ENCODE assay signal across 7 mouse cellular contexts in the genomic region with DNA sequence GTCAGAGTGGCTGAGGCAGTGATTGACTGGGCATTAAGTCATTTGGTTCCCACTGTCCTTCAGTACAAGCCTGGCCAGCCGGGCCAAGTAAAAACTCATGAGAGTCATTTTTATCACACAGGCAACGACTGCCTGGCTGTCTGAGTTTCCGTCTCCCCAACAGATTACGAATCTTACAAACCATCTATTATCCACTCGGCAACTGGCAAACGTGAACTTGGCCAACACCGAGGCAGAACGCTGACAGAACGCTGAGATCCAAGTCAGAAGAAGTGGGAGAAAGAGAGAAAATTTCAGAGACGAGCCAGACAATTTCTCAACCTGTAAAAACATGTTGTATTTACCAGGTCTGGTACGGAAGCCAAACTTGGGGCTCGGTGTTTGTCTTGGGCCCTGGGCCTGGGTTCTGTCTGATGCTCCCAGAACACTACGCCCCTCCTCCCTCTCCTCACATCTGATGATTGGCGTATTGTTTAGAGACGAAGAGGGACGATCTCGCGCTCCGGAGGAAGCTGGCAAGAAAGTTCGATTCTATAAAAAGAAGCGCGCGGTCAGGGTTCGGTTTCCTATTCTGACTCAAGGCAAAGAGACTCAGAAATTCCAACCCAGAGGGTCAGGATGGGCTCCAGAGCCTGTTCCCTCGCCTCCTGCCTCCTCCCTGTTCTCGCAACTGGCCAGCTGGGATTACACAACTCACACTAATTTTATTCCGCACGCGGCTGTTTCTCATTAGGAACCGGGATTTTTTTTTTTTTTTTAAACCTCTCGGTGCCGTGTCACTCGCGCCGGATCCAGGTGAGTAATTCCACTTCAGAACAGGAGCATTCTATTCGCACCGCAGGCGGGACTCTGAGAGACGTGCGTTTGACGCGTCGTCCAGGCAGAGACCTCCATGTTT. TPM values are rescaled to one million over a fixed set of nuclear protein-coding genes. Genes with fewer than 3 reads are reported as not detected.
DNase-seq lines count a peak whose midpoint lies in the region; TF ChIP-seq lines count a peak whose summit lies in the region.

No protein-coding gene starts in this region.

- no peak for TF ChIP-seq CTCF in left cerebral cortex, adult 2 months (IDR thresholded peaks at IDR 0.05)

- H3K27ac ChIP-seq in left cerebral cortex, adult 2 months: peak overlapping the region; percentile 87

- intact Hi-C loops in gastrocnemius, postnatal 14 days (cut with DNase I; ENCODE audit: low total_unique reads): no loop called here
- intact Hi-C loops in left cerebral cortex, adult 2 months (cut with DNase I): loop anchor here (2.0 to 5.0 kb wide), 2 partner anchors 91 to 182 kb away; no protein-coding TSS in a partner anchor

- peak; percentile 70 for DNase-seq in adrenal gland, adult 2 months
- peak; percentile 50 for DNase-seq in embryo, embryonic 10 days (ENCODE audit: low spot score)
- DNase-seq in gastrocnemius, postnatal 14 days: peak; percentile 72
- DNase-seq in induced T-regulatory cell, adult 2 months (ENCODE audit: low read depth): peak; percentile 53
- DNase-seq in left cerebral cortex, adult 2 months (ENCODE audit: extremely low spot score in 1 of 2, low spot score in 2 of 2): peak; percentile 28 to 45
- peak; percentile 85 for DNase-seq in lung, postnatal 36 days
- peak; percentile 59 for DNase-seq in right cerebral cortex, adult 18-20 months

- H3K4me3 ChIP-seq in left cerebral cortex, adult 2 months: peak overlapping the region; percentile 34

RNA-seq across cellular contexts. Expression of a gene that starts 46.6 kb away (rescaled TPM):
- total RNA-seq in adrenal gland, adult 2 months (2021): 10 to 100 TPM; 31.5 to 34.3 TPM
- polyA plus RNA-seq in adrenal gland, adult 2 months (2012; rRNA removed): 14.1 and 17.0 TPM in 2 replicates
- 10 to 100 TPM; 22.0 to 24.1 TPM for total RNA-seq in gastrocnemius, postnatal 14 days (2021)
- 100 to 1,000 TPM; 118 to 123 TPM for total RNA-seq in left cerebral cortex, adult 2 months (2021)

Comparison
In these comparisons a context has a peak if more than half of its experiments do, and no peak if none do; other contexts are left out.
1. Peak in every context shown above with its lines: DNase-seq, H3K4me3 ChIP-seq and H3K27ac ChIP-seq.